Comparison of ENCODE assay signal across 31 mouse cellular contexts in genomic region chr3:84284796-84285195, GRCm38 (mm10). TPM values are rescaled to one million over a fixed set of nuclear protein-coding genes. Genes with fewer than 3 reads are reported as not detected.
A peak's percentile ranks its signal among the peaks of the same experiment; 100 is the strongest.
DNase-seq lines count a peak whose midpoint lies in the region; ATAC-seq and TF ChIP-seq lines count a peak whose summit lies in the region.
"Had no signal": no experiment of that assay in that cellular context is flagged by ENCODE, and none has a peak within 500 bp of the region (broad histone marks: within the 10 kb centered on the region; RNA-seq: fewer than 3 reads in every experiment).

No protein-coding gene starts in this region.

- peaks cover 37% of the 10 kb centered on the region for H3K4me1 ChIP-seq in hindbrain, embryonic 13.5 days (replicated peaks)
- 0 out of 2 replicates have a peak, but pooled peaks cover 5% of the 10 kb centered on the region for H3K4me1 ChIP-seq in hindbrain, postnatal 0 days (ENCODE audit: insufficient read depth, low read length)
- peaks cover 61% of the 10 kb centered on the region for H3K4me1 ChIP-seq in midbrain, embryonic 13.5 days (replicated peaks)
- H3K4me1 ChIP-seq in midbrain, embryonic 16.5 days (ENCODE audit: control insufficient read depth, insufficient read depth, low read length) = peaks cover 21% of the 10 kb centered on the region
- H3K4me1 ChIP-seq in small intestine, adult 2 months (ENCODE audit: control insufficient read depth, insufficient read depth, insufficient read length, low read length) = peaks cover 36% of the 10 kb centered on the region

- DNase-seq in hindbrain, postnatal 0 days (ENCODE audit: low spot score) = no peak
- DNase-seq in R1 (ENCODE audit: low read depth, low spot score) = peak; percentile 52
- DNase-seq in kidney, postnatal 4 days = no peak
- DNase-seq: adrenal gland, postnatal 36 days; cerebellum, adult 18-20 months; cerebellum, postnatal 10 days; gastrocnemius, adult 2 months; gastrocnemius, postnatal 36 days; heart, adult 18-20 months; heart, postnatal 36 days; kidney, adult 18-20 months; layer of hippocampus, adult 9-11 months; lung, embryonic 14.5 days; lung, postnatal 14 days; right cerebral cortex, adult 18-20 months; thymus, adult 18-20 months; thymus, postnatal 25 days had no signal

- TF ChIP-seq CTCF in hindbrain, postnatal 0 days (IDR thresholded peaks at IDR 0.05; ENCODE audit: low read depth) = no peak
- TF ChIP-seq CTCF in small intestine, adult 2 months (IDR thresholded peaks at IDR 0.05; ENCODE audit: extremely low read depth, insufficient read length, insufficient replicate concordance, low read depth, low read length) = no peak

- H3K27me3 ChIP-seq in hindbrain, embryonic 13.5 days = no peaks in the 10 kb centered on the region
- H3K27me3 ChIP-seq in hindbrain, postnatal 0 days (ENCODE audit: insufficient read depth, low read length) = no peaks in the 10 kb centered on the region
- H3K27me3 ChIP-seq in midbrain, embryonic 13.5 days = no peaks in the 10 kb centered on the region
- H3K27me3 ChIP-seq in midbrain, embryonic 16.5 days (ENCODE audit: control insufficient read depth, insufficient read depth, low read depth, low read length) = no peaks in the 10 kb centered on the region
- no peaks in the 10 kb centered on the region for H3K27me3 ChIP-seq in small intestine, adult 2 months (ENCODE audit: control insufficient read depth, insufficient read depth, low read length)
- H3K27me3 ChIP-seq: embryonic facial prominence, embryonic 13.5 days; kidney, embryonic 15.5 days; neural tube, embryonic 15.5 days; Patski had no signal

- ATAC-seq in hindbrain, embryonic 13.5 days (ENCODE audit: low FRiP score) = no peak
- no peak for ATAC-seq in hindbrain, postnatal 0 days
- no peak for ATAC-seq in midbrain, embryonic 13.5 days
- ATAC-seq in midbrain, embryonic 16.5 days = no peak
- ATAC-seq: Patski had no signal

- H3K9ac ChIP-seq in hindbrain, embryonic 13.5 days = no peak overlapping the region
- H3K9ac ChIP-seq in hindbrain, postnatal 0 days (replicated peaks; ENCODE audit: low read length) = no peak overlapping the region
- no peak overlapping the region for H3K9ac ChIP-seq in midbrain, embryonic 13.5 days (replicated peaks)
- no peak overlapping the region for H3K9ac ChIP-seq in midbrain, embryonic 16.5 days (ENCODE audit: low read depth, low read length)
- H3K9ac ChIP-seq: embryonic facial prominence, embryonic 13.5 days; kidney, embryonic 15.5 days; limb, embryonic 15.5 days; liver, embryonic 14.5 days; lung, embryonic 14.5 days; neural tube, embryonic 15.5 days had no signal

- peak overlapping the region; percentile 53; the same call in 1 of the 2 replicates for H3K27ac ChIP-seq in hindbrain, embryonic 13.5 days
- H3K27ac ChIP-seq in hindbrain, postnatal 0 days = no peak overlapping the region
- peak overlapping the region; percentile 62; the same call in 1 of the 2 replicates for H3K27ac ChIP-seq in midbrain, embryonic 13.5 days
- no peak overlapping the region for H3K27ac ChIP-seq in midbrain, embryonic 16.5 days (ENCODE audit: low read length)
- peak overlapping the region; percentile 96 for H3K27ac ChIP-seq in small intestine, adult 2 months (ENCODE audit: insufficient read depth, low read depth, low read length)
- H3K27ac ChIP-seq: embryonic facial prominence, embryonic 13.5 days; forebrain, embryonic 10.5 days; gastrocnemius, adult 2 months; limb, embryonic 10.5 days; limb, embryonic 15.5 days; liver, embryonic 14.5 days; neural tube, embryonic 15.5 days; stomach, postnatal 0 days had no signal

- 61% methylated on average over 3 of the region's 3 CpGs for WGBS in hindbrain, embryonic 13.5 days
- WGBS in hindbrain, postnatal 0 days = 64% methylated on average over 3 of the region's 3 CpGs
- 67% methylated on average over 3 of the region's 3 CpGs for WGBS in midbrain, embryonic 13.5 days
- WGBS in midbrain, embryonic 16.5 days = 69% methylated on average over 3 of the region's 3 CpGs
- 53% methylated on average over 3 of the region's 3 CpGs for WGBS in small intestine, adult 2 months

- no peaks in the 10 kb centered on the region for H3K9me3 ChIP-seq in hindbrain, embryonic 13.5 days
- no peaks in the 10 kb centered on the region for H3K9me3 ChIP-seq in hindbrain, postnatal 0 days (ENCODE audit: low read length)
- no peaks in the 10 kb centered on the region for H3K9me3 ChIP-seq in midbrain, embryonic 13.5 days
- H3K9me3 ChIP-seq in midbrain, embryonic 16.5 days (replicated peaks; ENCODE audit: control insufficient read depth, low read length, poor library complexity, severe bottlenecking) = no peaks in the 10 kb centered on the region
- H3K9me3 ChIP-seq: embryonic facial prominence, embryonic 13.5 days; forebrain, embryonic 10.5 days; kidney, embryonic 15.5 days; limb, embryonic 10.5 days; limb, embryonic 15.5 days; neural tube, embryonic 15.5 days had no signal

- H3K36me3 ChIP-seq in hindbrain, embryonic 13.5 days = no peaks in the 10 kb centered on the region
- no peaks in the 10 kb centered on the region for H3K36me3 ChIP-seq in hindbrain, postnatal 0 days (ENCODE audit: insufficient read depth, low read length)
- peaks cover 6% of the 10 kb centered on the region for H3K36me3 ChIP-seq in midbrain, embryonic 13.5 days
- no peaks in the 10 kb centered on the region for H3K36me3 ChIP-seq in midbrain, embryonic 16.5 days (ENCODE audit: control insufficient read depth, insufficient read depth, low read length)
- H3K36me3 ChIP-seq in small intestine, adult 2 months (ENCODE audit: control insufficient read depth, insufficient read depth, low read length) = no peaks in the 10 kb centered on the region
- H3K36me3 ChIP-seq: embryonic facial prominence, embryonic 13.5 days; forebrain, embryonic 10.5 days; kidney, embryonic 15.5 days; limb, embryonic 10.5 days; limb, embryonic 15.5 days; neural tube, embryonic 15.5 days had no signal

- no peak for TF ChIP-seq POLR2A in small intestine, adult 2 months (IDR thresholded peaks at IDR 0.05; ENCODE audit: low read depth, low read length)

- no peak overlapping the region for H3K4me2 ChIP-seq in hindbrain, embryonic 13.5 days
- no peak overlapping the region for H3K4me2 ChIP-seq in hindbrain, postnatal 0 days (ENCODE audit: low read depth, low read length)
- no peak overlapping the region for H3K4me2 ChIP-seq in midbrain, embryonic 13.5 days (replicated peaks)
- H3K4me2 ChIP-seq in midbrain, embryonic 16.5 days (ENCODE audit: low read length) = no peak overlapping the region
- H3K4me2 ChIP-seq: embryonic facial prominence, embryonic 13.5 days; heart, embryonic 11.5 days; kidney, embryonic 15.5 days; limb, embryonic 15.5 days; lung, embryonic 14.5 days; neural tube, embryonic 15.5 days had no signal

- no peak overlapping the region for H3K4me3 ChIP-seq in hindbrain, embryonic 13.5 days
- H3K4me3 ChIP-seq in hindbrain, postnatal 0 days (ENCODE audit: low read length) = no peak overlapping the region
- H3K4me3 ChIP-seq in midbrain, embryonic 13.5 days (replicated peaks) = no peak overlapping the region
- no peak overlapping the region for H3K4me3 ChIP-seq in midbrain, embryonic 16.5 days (ENCODE audit: low read depth, low read length)
- H3K4me3 ChIP-seq in small intestine, adult 2 months (ENCODE audit: low read depth, low read length) = no peak overlapping the region
- H3K4me3 ChIP-seq: embryonic facial prominence, embryonic 13.5 days; forebrain, embryonic 10.5 days; gastrocnemius, adult 2 months; kidney, embryonic 15.5 days; limb, embryonic 10.5 days; limb, embryonic 15.5 days; neural tube, embryonic 15.5 days had no signal

RNA-seq across cellular contexts. Expression of gene Trim2, which starts 21.9 kb away (rescaled TPM):
- 131 and 137 TPM in 2 replicates for polyA plus RNA-seq in hindbrain, embryonic 13.5 days (2015; fragmentation: Nextera tagmentation; extraction: Ambion mirVana)
- total RNA-seq in hindbrain, postnatal 0 days (2014; rRNA removed) = 217 and 236 TPM in 2 replicates
- 116 and 130 TPM in 2 replicates for polyA plus RNA-seq in hindbrain, postnatal 0 days (2015; fragmentation: Nextera tagmentation; extraction: Ambion mirVana)
- polyA plus RNA-seq in midbrain, embryonic 13.5 days (2015; fragmentation: Nextera tagmentation; extraction: Ambion mirVana) = 165 and 177 TPM in 2 replicates
- 174 and 182 TPM in 2 replicates for polyA plus RNA-seq in midbrain, embryonic 16.5 days (2015; fragmentation: Nextera tagmentation; extraction: Ambion mirVana)
- polyA plus RNA-seq in small intestine, adult 2 months (2012; rRNA removed) = 26.1 and 52.4 TPM in 2 replicates

Comparison
In these comparisons a context has a peak if more than half of its experiments do, and no peak if none do; other contexts are left out.
1. H3K27ac ChIP-seq: peak in hindbrain, embryonic 13.5 days (single experiment), midbrain, embryonic 13.5 days (single experiment) and small intestine, adult 2 months (single experiment); none in hindbrain, postnatal 0 days (single experiment) and midbrain, embryonic 16.5 days (single experiment).